Mouse (Mus musculus) cerebellum, adult 2 months (tissue): ENCODE measurements around the gene Phf20. TPM values are rescaled to one million over a fixed set of nuclear protein-coding genes. Genes with fewer than 3 reads are reported as not detected.

ENCODE experiments used
- DNase-seq, 2 experiments: peaks; one replicate each; pipeline ENCODE4 v3.0.0; 2021
- H3K27ac ChIP-seq: fragments of 200-500 bp; 2 replicates; pipeline ENCODE4 v1.5.1; 2012; ENCODE audit warnings: low read length, control low read depth, inconsistent platforms; ENCODE audit not compliant: insufficient read depth
- H3K27me3 ChIP-seq: fragments of 200-500 bp; 2 replicates; pipeline ENCODE4 v1.6.1; 2012; ENCODE audit warnings: inconsistent platforms, mild to moderate bottlenecking, low read length, moderate library complexity; ENCODE audit not compliant: control insufficient read depth, insufficient read depth
- H3K4me1 ChIP-seq: fragments of 200-500 bp; 2 replicates; pipeline ENCODE4 v1.6.1; 2011; ENCODE audit warnings: low read length; ENCODE audit not compliant: control insufficient read depth, insufficient read depth
- H3K4me3 ChIP-seq: fragments of 200-500 bp; replicated peaks from 2 replicates; pipeline ENCODE3; 2011; ENCODE audit warnings: mild to moderate bottlenecking, low read depth, low read length, control low read depth; ENCODE audit not compliant: insufficient read depth
- CTCF ChIP-seq: fragments of 200-500 bp; IDR thresholded peaks from 2 replicates; pipeline ENCODE4 v1.5.1; 2011; ENCODE audit warnings: low read depth, mild to moderate bottlenecking, control low read depth, low read length, moderate library complexity, borderline replicate concordance; ENCODE audit not compliant: insufficient read depth
- POLR2A ChIP-seq: fragments of 200-500 bp; IDR thresholded peaks from 2 replicates; pipeline ENCODE4 v1.6.1; 2011; ENCODE audit warnings: low read length, control low read depth, borderline replicate concordance; ENCODE audit not compliant: insufficient read depth
- WGBS: fragments of 180-500 bp; shearing (Covaris S2); methylation state at CpG from one replicate; pipeline ENCODE4 v1.1.7; 2018; 5-methylcytosine and 5-hydroxymethylcytosine counted together
- polyA plus RNA-seq: library from polyadenylated mRNA; depleted of rRNA; stranded (reverse); fragments of >200 nt; gene quantifications from 2 replicates; pipeline ENCODE4 v1.2.3, GENCODE M21; 2012

Gene Phf20
- polyA plus RNA-seq, 1 experiment = 44.6 TPM

- DNase-seq = no peak
- WGBS = 68% methylated on average over 7 of the region's 7 CpGs
These were observed 135.2 kb downstream of the Phf20 start for GRCm38 (mm10) chr2:156331446-156331965.

GRCm38 (mm10) chr2:156340078-156340477 lies 143.8 kb downstream of the Phf20 start:
- DNase-seq = no peak
- no peak for TF ChIP-seq POLR2A
- TF ChIP-seq CTCF = no peak
- 82% methylated on average over 4 of the region's 4 CpGs for WGBS
- Histone ChIP-seq H3K4me3 (no peak overlapping the region), H3K27ac (no peak overlapping the region), H3K4me1 (no peaks in the 10 kb centered on the region; the same call in 1 of the 2 replicates), H3K27me3 (no peaks in the 10 kb centered on the region)

More at GRCm38 (mm10) chr2:156331446-156331965, 135.2 kb downstream of the Phf20 start:
- Histone ChIP-seq H3K27ac (no peak overlapping the region), H3K4me3 (no peak overlapping the region), H3K27me3 (no peaks in the 10 kb centered on the region), H3K4me1 (no peaks in the 10 kb centered on the region)
- TF ChIP-seq POLR2A (no peak), CTCF (no peak)

- Histone ChIP-seq H3K4me1 (no peaks in the 10 kb centered on the region; the same call in 1 of the 2 replicates), H3K4me3 (no peak overlapping the region), H3K27me3 (no peaks in the 10 kb centered on the region), H3K27ac (no peak overlapping the region)
- no peak for TF ChIP-seq POLR2A
- TF ChIP-seq CTCF = no peak; the same call in 1 of the 2 replicates
- peak; percentile 23 to 30 for DNase-seq
- 65% methylated on average over 12 of the region's 12 CpGs for WGBS
These were observed 148.7 kb downstream of the Phf20 start for GRCm38 (mm10) chr2:156344775-156345532.

- no peak overlapping the region for H3K4me3 ChIP-seq
- 86% methylated on average over 4 of the region's 4 CpGs for WGBS
- TF ChIP-seq POLR2A (no peak), CTCF (no peak)
- no peak overlapping the region for H3K27ac ChIP-seq
- no peaks in the 10 kb centered on the region; the same call in 1 of the 2 replicates for H3K4me1 ChIP-seq
- no peaks in the 10 kb centered on the region for H3K27me3 ChIP-seq
- DNase-seq = no peak
These were observed 152.5 kb downstream of the Phf20 start for GRCm38 (mm10) chr2:156348812-156349211.

GRCm38 (mm10) chr2:156349286-156349848 lies 153.1 kb downstream of the Phf20 start:
- TF ChIP-seq CTCF (no peak), POLR2A (no peak)
- H3K4me3 ChIP-seq = no peak overlapping the region
- H3K4me1 ChIP-seq = no peaks in the 10 kb centered on the region; the same call in 1 of the 2 replicates
- H3K27me3 ChIP-seq = no peaks in the 10 kb centered on the region
- H3K27ac ChIP-seq = no peak overlapping the region
- WGBS = 29% methylated on average over 4 of the region's 4 CpGs
- no peak for DNase-seq

GRCm38 (mm10) chr2:156351243-156351642 lies 155.0 kb downstream of the Phf20 start:
- no peak for DNase-seq
- H3K4me3 ChIP-seq = no peak overlapping the region
- 86% methylated on average over 7 of the region's 7 CpGs for WGBS
- H3K4me1 ChIP-seq = no peaks in the 10 kb centered on the region; the same call in 1 of the 2 replicates
- H3K27ac ChIP-seq = no peak overlapping the region
- no peaks in the 10 kb centered on the region for H3K27me3 ChIP-seq
- TF ChIP-seq CTCF (no peak), POLR2A (no peak)

- 78% methylated on average over 8 of the region's 8 CpGs for WGBS
- no peak overlapping the region for H3K27ac ChIP-seq
- no peak overlapping the region for H3K4me3 ChIP-seq
- no peaks in the 10 kb centered on the region for H3K27me3 ChIP-seq
- DNase-seq = no peak
- H3K4me1 ChIP-seq = no peaks in the 10 kb centered on the region; the same call in 1 of the 2 replicates
- TF ChIP-seq POLR2A (no peak), CTCF (peak; percentile 13; the same call in 1 of the 2 replicates)
These were observed 156.3 kb downstream of the Phf20 start for GRCm38 (mm10) chr2:156352413-156353165.
